Mouse (Mus musculus): ENCODE measurements around the gene Gm4788. TPM values are rescaled to one million over a fixed set of nuclear protein-coding genes. Genes with fewer than 3 reads are reported as not detected.
"Not testable (repeated sequence)": the region's sequence is repeated elsewhere in the genome, so short reads cannot be mapped to it uniquely, and the experiment has no call there.

The Gm4788 gene
- total RNA-seq (2021), result under 1 TPM in 1 of 2 experiments, not detected in 1; 0.11 TPM

GRCm38 (mm10) chr1:139781143-139781542 is at the start of gene Gm4788:
Gene Gm4788 (minus strand): TSS chr1:139781243.
- DNase-seq, result no peak

- DNase-seq, result no peak
Observed at GRCm38 (mm10) chr1:139808594-139808993, 27.6 kb upstream of the Gm4788 start.

- not testable (repeated sequence) for DNase-seq
Observed at GRCm38 (mm10) chr1:139769913-139770312, 11.1 kb downstream of the Gm4788 start.

GRCm38 (mm10) chr1:139716681-139717080 is 64.4 kb downstream of the Gm4788 start:
- DNase-seq, result not testable (repeated sequence)

- not testable (repeated sequence) for DNase-seq
Observed at GRCm38 (mm10) chr1:139716249-139716648, 64.8 kb downstream of the Gm4788 start.

GRCm38 (mm10) chr1:139649921-139650320 is 131.1 kb downstream of the Gm4788 start:
- not testable (repeated sequence) for DNase-seq

Other genes starting within 250 kb of the Gm4788 start
- not detected for gene Cfhr1, start 221.0 kb downstream of the Gm4788 start, total RNA-seq (2021)
- gene Cfhr2, start 77.5 kb upstream of the Gm4788 start, total RNA-seq (2021), result under 1 TPM in 1 of 2 experiments, not detected in 1; 0.50 TPM